Mouse (Mus musculus) intestine, postnatal 0 days (tissue): ENCODE results near the gene Atg14. TPM values are rescaled to one million over a fixed set of nuclear protein-coding genes. Genes with fewer than 3 reads are reported as not detected.

Experiments used
- ATAC-seq: fragments of 200-750 bp; cut with Nextera tagmentation; 2 replicates; pipeline ENCODE4 v1.8.0; 2017; ENCODE audit warnings: mild to moderate bottlenecking, moderate TSS enrichment, moderate library complexity
- H3K27ac ChIP-seq: fragments of 300-500 bp; sonication (generic); 2 replicates; pipeline ENCODE4 v1.5.1; 2014; ENCODE audit warnings: mild to moderate bottlenecking, low read depth, low read length, moderate library complexity
- H3K27me3 ChIP-seq: fragments of 300-500 bp; sonication (generic); replicated peaks from 2 replicates; pipeline ENCODE4 v1.6.1; 2014; ENCODE audit warnings: low read length, mixed read lengths; ENCODE audit not compliant: control insufficient read depth, insufficient read depth
- H3K36me3 ChIP-seq: fragments of 300-500 bp; sonication (generic); 2 replicates; pipeline ENCODE4 v1.6.1; 2014; ENCODE audit warnings: mild to moderate bottlenecking, moderate library complexity; ENCODE audit not compliant: control insufficient read depth, insufficient read depth
- H3K4me1 ChIP-seq: fragments of 300-500 bp; sonication (generic); replicated peaks from 2 replicates; pipeline ENCODE4 v1.6.1; 2014; ENCODE audit warnings: antibody characterized with exemption, low read length, mixed read lengths; ENCODE audit not compliant: control insufficient read depth, insufficient read depth
- H3K4me2 ChIP-seq: fragments of 300-500 bp; sonication (generic); replicated peaks from 2 replicates; pipeline ENCODE4 v1.6.1; 2014; ENCODE audit warnings: low read depth, mild to moderate bottlenecking, moderate library complexity
- H3K4me3 ChIP-seq: fragments of 300-500 bp; sonication (generic); 2 replicates; pipeline ENCODE4 v1.5.1; 2014; ENCODE audit warnings: low read depth, low read length
- H3K9ac ChIP-seq: fragments of 300-500 bp; sonication (generic); 2 replicates; pipeline ENCODE4 v1.6.1; 2014; ENCODE audit warnings: mild to moderate bottlenecking, low read depth, low read length
- H3K9me3 ChIP-seq: fragments of 300-500 bp; sonication (generic); 2 replicates; pipeline ENCODE4 v1.6.1; 2016; ENCODE audit warnings: mixed run types; ENCODE audit not compliant: control insufficient read depth
- CTCF ChIP-seq: sonication (generic); IDR thresholded peaks from 2 replicates; pipeline ENCODE4 v1.5.1; 2016; ENCODE audit warnings: low read depth, mild to moderate bottlenecking, control low read depth, antibody characterized with exemption, moderate library complexity
- WGBS: fragments of 180-500 bp; shearing (Covaris S2); extraction: QIAGEN DNeasy Blood & Tissue Kit; methylation state at CpG from one replicate; pipeline ENCODE4 v1.1.7; 2014; 5-methylcytosine and 5-hydroxymethylcytosine counted together
- polyA plus RNA-seq: library from polyadenylated mRNA; unstranded; fragments of >200 nt; fragmentation: Nextera tagmentation; extraction: Ambion mirVana; gene quantifications from 2 replicates; pipeline ENCODE4 v1.2.1, GENCODE M21; 2015

The Atg14 gene
- polyA plus RNA-seq, 1 experiment from 2014 or later, result 7.8 TPM

GRCm38 (mm10) chr14:47520751-47521449 is 49.5 kb downstream of the Atg14 start:
- Histone ChIP-seq H3K4me3 (no peak overlapping the region), H3K36me3 (0 out of 2 replicates have a peak, but pooled peaks cover 2% of the 10 kb centered on the region), H3K9me3 (no peaks in the 10 kb centered on the region), H3K27ac (no peak overlapping the region), H3K4me2 (no peak overlapping the region), H3K27me3 (no peaks in the 10 kb centered on the region), H3K4me1 (peaks cover 4% of the 10 kb centered on the region; the same call in 1 of the 2 replicates), H3K9ac (no peak overlapping the region)
- TF ChIP-seq CTCF, result no peak
- WGBS, result 85% methylated on average over 13 of the region's 13 CpGs
- ATAC-seq, result no peak

- no peak for TF ChIP-seq CTCF
- 78% methylated on average over 6 of the region's 6 CpGs for WGBS
- Histone ChIP-seq H3K4me1 (0 out of 2 replicates have a peak, but pooled peaks cover 2% of the 10 kb centered on the region), H3K27ac (no peak overlapping the region), H3K9me3 (no peaks in the 10 kb centered on the region), H3K4me3 (no peak overlapping the region), H3K4me2 (no peak overlapping the region), H3K9ac (no peak overlapping the region), H3K36me3 (0 out of 2 replicates have a peak, but pooled peaks cover 2% of the 10 kb centered on the region), H3K27me3 (no peaks in the 10 kb centered on the region)
- ATAC-seq, result no peak
Measured at GRCm38 (mm10) chr14:47518619-47519018, 51.8 kb downstream of the Atg14 start.

- WGBS, result 60% methylated on average over 6 of the region's 6 CpGs
- Histone ChIP-seq H3K27me3 (no peaks in the 10 kb centered on the region), H3K4me3 (no peak overlapping the region), H3K9ac (no peak overlapping the region), H3K36me3 (0 out of 2 replicates have a peak, but pooled peaks cover 2% of the 10 kb centered on the region), H3K9me3 (no peaks in the 10 kb centered on the region), H3K27ac (no peak overlapping the region), H3K4me2 (no peak overlapping the region), H3K4me1 (0 out of 2 replicates have a peak, but pooled peaks cover 2% of the 10 kb centered on the region)
- TF ChIP-seq CTCF, result no peak
- no peak for ATAC-seq
Measured at GRCm38 (mm10) chr14:47516755-47517154, 53.7 kb downstream of the Atg14 start.

GRCm38 (mm10) chr14:47515636-47516035 is 54.8 kb downstream of the Atg14 start:
- H3K27me3 ChIP-seq, result no peaks in the 10 kb centered on the region
- ATAC-seq, result peak; percentile 11; the same call in 1 of the 2 replicates
- TF ChIP-seq CTCF, result peak; percentile 55
- H3K36me3 ChIP-seq, result 0 out of 2 replicates have a peak, but pooled peaks cover 2% of the 10 kb centered on the region
- peak overlapping the region; percentile 52 for H3K4me2 ChIP-seq
- 0 out of 2 replicates have a peak, but pooled peaks cover 2% of the 10 kb centered on the region for H3K4me1 ChIP-seq
- H3K27ac ChIP-seq, result peak overlapping the region; percentile 82
- WGBS, result 73% methylated on average over 8 of the region's 8 CpGs
- H3K9me3 ChIP-seq, result no peaks in the 10 kb centered on the region
- no peak overlapping the region for H3K4me3 ChIP-seq
- H3K9ac ChIP-seq, result no peak overlapping the region

GRCm38 (mm10) chr14:47514816-47515453 is 55.5 kb downstream of the Atg14 start:
- peak; percentile 95 for ATAC-seq
- Histone ChIP-seq H3K4me2 (peak overlapping the region; percentile 52), H3K36me3 (0 out of 2 replicates have a peak, but pooled peaks cover 2% of the 10 kb centered on the region), H3K4me1 (0 out of 2 replicates have a peak, but pooled peaks cover 2% of the 10 kb centered on the region), H3K27me3 (no peaks in the 10 kb centered on the region), H3K27ac (peak overlapping the region; percentile 82), H3K9ac (0 out of 2 replicates have a peak overlapping the region, but pooled peaks have one; percentile 31), H3K4me3 (0 out of 2 replicates have a peak overlapping the region, but pooled peaks have one; percentile 8), H3K9me3 (no peaks in the 10 kb centered on the region)
- WGBS, result 22% methylated on average over 7 of the region's 7 CpGs
- no peak for TF ChIP-seq CTCF

GRCm38 (mm10) chr14:47513606-47514005 is 56.8 kb downstream of the Atg14 start:
- H3K27me3 ChIP-seq, result no peaks in the 10 kb centered on the region
- 87% methylated on average over 3 of the region's 3 CpGs for WGBS
- ATAC-seq, result no peak

More at GRCm38 (mm10) chr14:47513606-47514005, 56.8 kb downstream of the Atg14 start:
- TF ChIP-seq CTCF, result no peak
- no peaks in the 10 kb centered on the region for H3K9me3 ChIP-seq
- H3K4me1 ChIP-seq, result 0 out of 2 replicates have a peak, but pooled peaks cover 2% of the 10 kb centered on the region
- H3K9ac ChIP-seq, result no peak overlapping the region
- H3K4me3 ChIP-seq, result no peak overlapping the region
- H3K36me3 ChIP-seq, result 0 out of 2 replicates have a peak, but pooled peaks cover under 1% of the 10 kb centered on the region
- H3K4me2 ChIP-seq, result no peak overlapping the region
- no peak overlapping the region for H3K27ac ChIP-seq
